Mouse (Mus musculus): ENCODE measurements around the gene Zdhhc14. TPM values are rescaled to one million over a fixed set of nuclear protein-coding genes. Genes with fewer than 3 reads are reported as not detected.
A peak's percentile ranks its signal among the peaks of the same experiment; 100 is the strongest.

Zdhhc14 gene
- polyA plus RNA-seq, 1 experiment from 2014 or later = 1.6 TPM

DNA sequence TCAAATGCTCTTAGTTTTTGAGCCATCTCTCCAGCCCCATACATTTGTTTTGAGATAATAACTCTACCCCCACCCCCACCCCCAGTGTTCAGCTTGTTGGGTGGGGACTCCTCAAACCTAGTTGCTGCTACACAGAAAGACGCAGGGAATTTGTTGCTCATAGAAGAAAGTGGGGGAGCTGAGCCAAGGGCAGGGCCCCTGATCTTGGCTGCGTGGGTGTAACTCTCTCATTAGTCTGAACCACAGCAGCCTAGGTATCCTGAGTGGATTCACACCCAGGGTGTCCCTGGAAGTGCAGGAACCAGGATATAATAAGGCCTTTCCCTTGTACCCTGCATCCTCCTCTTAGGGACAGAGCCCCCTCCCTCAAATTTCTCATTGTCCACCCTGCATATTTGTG, 142.9 kb downstream of the Zdhhc14 start:
- Histone ChIP-seq H3K4me3 (ENCODE audit: low read depth, low read length) (no peak overlapping the region), H3K9me3 (ENCODE audit: low read depth, low read length) (no peaks in the 10 kb centered on the region), H3K4me2 (no peak overlapping the region), H3K9ac (no peak overlapping the region), H3K27ac (ENCODE audit: low read depth) (no peak overlapping the region), H3K36me3 (ENCODE audit: insufficient read depth) (no peaks in the 10 kb centered on the region), H3K27me3 (ENCODE audit: insufficient read depth, low read length) (no peaks in the 10 kb centered on the region), H3K4me1 (ENCODE audit: insufficient read depth) (no peaks in the 10 kb centered on the region)
- ATAC-seq (ENCODE audit: insufficient read depth) (no peak), DNase-seq (no peak)
- 71% methylated on average over 2 of the region's 2 CpGs for WGBS
- no peak for TF ChIP-seq CTCF (IDR thresholded peaks at IDR 0.05; ENCODE audit: low read depth)

DNA sequence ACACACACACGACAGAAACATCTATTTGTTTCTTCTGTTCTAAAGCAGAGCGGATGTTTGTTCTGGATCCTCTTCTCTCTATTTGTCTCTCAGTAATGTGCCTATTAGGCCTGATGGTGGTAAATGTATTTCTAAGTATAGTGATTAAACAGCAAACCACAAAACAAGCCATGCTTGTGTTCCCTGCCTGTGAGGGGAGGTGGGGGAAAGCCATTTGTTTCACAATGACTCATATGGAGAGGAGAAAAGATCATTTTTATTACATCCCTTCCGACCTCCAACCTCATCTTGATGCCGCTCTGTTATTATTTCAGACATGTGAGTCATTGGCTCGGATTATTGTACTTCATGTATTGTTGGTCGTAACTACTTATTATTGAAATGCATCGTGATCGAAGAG, 149.1 kb downstream of the Zdhhc14 start:
- no peak overlapping the region for H3K4me2 ChIP-seq
- no peak for ATAC-seq (ENCODE audit: insufficient read depth)
- no peaks in the 10 kb centered on the region for H3K27me3 ChIP-seq (ENCODE audit: insufficient read depth, low read length)
- no peak overlapping the region for H3K4me3 ChIP-seq (ENCODE audit: low read depth, low read length)
- no peaks in the 10 kb centered on the region for H3K9me3 ChIP-seq (ENCODE audit: low read depth, low read length)
- H3K9ac ChIP-seq = no peak overlapping the region
- no peak for TF ChIP-seq CTCF (IDR thresholded peaks at IDR 0.05; ENCODE audit: low read depth)
- H3K4me1 ChIP-seq (ENCODE audit: insufficient read depth) = no peaks in the 10 kb centered on the region
- no peak for DNase-seq
- 83% methylated on average over 8 of the region's 8 CpGs for WGBS
- no peaks in the 10 kb centered on the region for H3K36me3 ChIP-seq (ENCODE audit: insufficient read depth)
- no peak overlapping the region for H3K27ac ChIP-seq (ENCODE audit: low read depth)

DNA sequence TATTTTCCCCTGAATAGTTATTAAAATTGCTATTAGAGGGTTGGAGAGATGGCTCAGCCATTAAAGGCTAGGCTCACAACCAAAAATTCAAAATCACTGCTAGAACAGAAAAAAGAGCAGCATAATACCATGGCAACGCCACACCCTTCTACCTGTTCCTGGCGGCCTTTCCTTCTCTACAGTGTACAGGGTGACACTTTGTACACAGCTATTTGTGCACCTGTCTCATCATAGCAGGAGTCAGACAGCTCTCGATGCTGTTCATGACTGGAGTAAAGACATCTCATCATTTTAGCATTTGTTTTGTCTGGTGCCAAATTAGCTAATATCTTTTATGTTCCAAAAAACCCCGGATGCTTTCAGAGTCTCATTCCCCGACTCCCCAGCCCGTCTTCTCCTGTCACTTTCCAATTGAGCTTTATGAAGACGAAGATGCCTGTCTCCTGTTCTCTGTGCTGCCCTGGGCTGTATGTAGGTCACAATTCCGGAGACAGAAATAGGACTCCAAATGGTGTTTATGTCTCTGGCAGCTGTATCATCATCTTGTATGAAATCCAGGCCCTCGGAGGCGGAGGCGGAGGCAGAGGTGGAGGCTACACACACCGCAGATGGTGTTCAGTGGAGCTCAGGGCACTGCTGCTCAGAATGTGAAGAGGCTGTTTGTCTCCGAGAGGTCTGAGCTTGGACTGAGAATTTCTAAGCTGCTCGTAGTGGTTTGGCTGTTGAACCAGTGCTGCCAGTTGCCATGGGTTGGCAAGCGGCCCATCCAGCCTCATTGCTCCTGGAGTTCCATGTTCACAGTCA, 150.8 kb downstream of the Zdhhc14 start:
- Histone ChIP-seq H3K27ac (ENCODE audit: low read depth) (no peak overlapping the region), H3K9ac (no peak overlapping the region), H3K36me3 (ENCODE audit: insufficient read depth) (no peaks in the 10 kb centered on the region), H3K9me3 (ENCODE audit: low read depth, low read length) (no peaks in the 10 kb centered on the region), H3K4me1 (ENCODE audit: insufficient read depth) (no peaks in the 10 kb centered on the region), H3K4me2 (no peak overlapping the region), H3K4me3 (ENCODE audit: low read depth, low read length) (no peak overlapping the region), H3K27me3 (ENCODE audit: insufficient read depth, low read length) (no peaks in the 10 kb centered on the region)
- no peak for TF ChIP-seq CTCF (IDR thresholded peaks at IDR 0.05; ENCODE audit: low read depth)
- no peak; the same call in 1 of the 2 replicates for ATAC-seq (ENCODE audit: insufficient read depth)
- WGBS = 47% methylated on average over 15 of the region's 15 CpGs
- peak; percentile 34 for DNase-seq

DNA sequence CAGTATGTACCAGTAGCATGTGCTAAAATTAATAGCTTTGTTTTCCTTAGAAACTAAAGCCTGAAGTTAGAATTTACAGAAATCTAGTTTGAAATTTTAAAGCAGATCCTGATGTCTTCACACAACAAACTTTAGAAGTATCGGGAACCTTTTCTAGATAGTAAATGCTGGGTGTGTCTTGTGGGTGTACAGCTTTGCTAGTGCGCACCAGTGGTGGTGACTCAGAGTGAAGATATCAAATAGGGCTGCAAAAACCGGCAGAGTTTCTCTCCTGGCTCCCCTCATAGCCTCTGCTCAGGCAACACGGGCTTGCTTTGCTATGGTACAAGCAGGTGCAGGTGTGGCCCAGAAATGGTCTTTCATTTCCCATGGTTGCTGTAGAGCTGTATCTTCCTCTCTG, 157.8 kb downstream of the Zdhhc14 start:
- Histone ChIP-seq H3K4me3 (ENCODE audit: low read depth, low read length) (no peak overlapping the region), H3K27me3 (ENCODE audit: insufficient read depth, low read length) (no peaks in the 10 kb centered on the region), H3K36me3 (ENCODE audit: insufficient read depth) (no peaks in the 10 kb centered on the region), H3K9me3 (ENCODE audit: low read depth, low read length) (no peaks in the 10 kb centered on the region), H3K4me2 (no peak overlapping the region), H3K4me1 (ENCODE audit: insufficient read depth) (no peaks in the 10 kb centered on the region), H3K27ac (ENCODE audit: low read depth) (no peak overlapping the region), H3K9ac (no peak overlapping the region)
- WGBS = 83% methylated on average over 4 of the region's 4 CpGs
- TF ChIP-seq CTCF (IDR thresholded peaks at IDR 0.05; ENCODE audit: low read depth) = no peak
- no peak for DNase-seq
- ATAC-seq (ENCODE audit: insufficient read depth) = no peak

DNA sequence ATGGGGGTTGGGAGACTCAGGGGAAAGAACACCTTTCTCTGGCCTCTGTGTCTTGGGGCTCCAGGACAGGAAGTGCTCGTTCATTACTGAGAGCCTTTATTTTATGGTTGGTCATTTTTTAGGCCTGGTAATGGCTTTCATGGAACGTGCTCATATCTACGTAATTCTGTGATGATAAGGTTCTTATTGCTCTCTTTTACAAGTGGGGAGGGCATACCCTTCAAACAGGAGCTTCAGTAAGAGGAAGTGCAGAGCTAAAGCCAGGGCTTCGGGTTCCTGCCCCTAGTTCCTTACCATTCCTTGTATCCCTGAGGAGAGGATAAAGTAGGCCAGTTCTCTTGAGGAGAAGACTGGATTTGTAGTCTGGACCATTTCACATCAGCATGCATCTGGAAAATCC, 158.3 kb downstream of the Zdhhc14 start:
- 58% methylated on average over 4 of the region's 4 CpGs for WGBS
- Histone ChIP-seq H3K9ac (no peak overlapping the region), H3K4me1 (ENCODE audit: insufficient read depth) (no peaks in the 10 kb centered on the region), H3K9me3 (ENCODE audit: low read depth, low read length) (no peaks in the 10 kb centered on the region), H3K4me3 (ENCODE audit: low read depth, low read length) (no peak overlapping the region), H3K27me3 (ENCODE audit: insufficient read depth, low read length) (no peaks in the 10 kb centered on the region), H3K27ac (ENCODE audit: low read depth) (no peak overlapping the region), H3K36me3 (ENCODE audit: insufficient read depth) (no peaks in the 10 kb centered on the region), H3K4me2 (no peak overlapping the region)
- no peak for DNase-seq
- no peak for TF ChIP-seq CTCF (IDR thresholded peaks at IDR 0.05; ENCODE audit: low read depth)
- no peak for ATAC-seq (ENCODE audit: insufficient read depth)

DNA sequence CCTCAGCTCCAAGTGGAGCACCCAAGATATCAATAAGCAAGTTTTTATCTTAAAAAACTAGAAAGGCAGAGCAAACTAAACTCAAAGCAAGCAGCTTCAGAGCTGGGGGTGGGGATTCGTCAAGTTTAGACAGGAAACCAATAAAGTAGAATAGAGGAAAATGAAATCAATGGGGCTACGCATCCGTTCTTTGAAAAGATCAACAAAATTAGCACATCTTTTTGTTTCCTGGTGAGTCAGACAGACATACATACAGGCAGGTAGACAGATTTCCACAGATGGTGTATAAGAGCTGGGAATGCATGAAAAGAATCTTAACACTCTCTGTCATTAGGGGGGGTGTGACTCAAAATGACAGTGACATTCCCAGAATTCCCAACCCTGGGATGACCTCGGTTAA, 159.2 kb downstream of the Zdhhc14 start:
- Histone ChIP-seq H3K36me3 (ENCODE audit: insufficient read depth) (no peaks in the 10 kb centered on the region), H3K4me1 (ENCODE audit: insufficient read depth) (no peaks in the 10 kb centered on the region), H3K27ac (ENCODE audit: low read depth) (no peak overlapping the region), H3K4me2 (no peak overlapping the region), H3K4me3 (ENCODE audit: low read depth, low read length) (no peak overlapping the region), H3K27me3 (ENCODE audit: insufficient read depth, low read length) (no peaks in the 10 kb centered on the region), H3K9me3 (ENCODE audit: low read depth, low read length) (no peaks in the 10 kb centered on the region), H3K9ac (no peak overlapping the region)
- TF ChIP-seq CTCF (IDR thresholded peaks at IDR 0.05; ENCODE audit: low read depth) = no peak
- DNase-seq (no peak), ATAC-seq (ENCODE audit: insufficient read depth) (no peak)
- 77% methylated on average over 4 of the region's 4 CpGs for WGBS

DNA sequence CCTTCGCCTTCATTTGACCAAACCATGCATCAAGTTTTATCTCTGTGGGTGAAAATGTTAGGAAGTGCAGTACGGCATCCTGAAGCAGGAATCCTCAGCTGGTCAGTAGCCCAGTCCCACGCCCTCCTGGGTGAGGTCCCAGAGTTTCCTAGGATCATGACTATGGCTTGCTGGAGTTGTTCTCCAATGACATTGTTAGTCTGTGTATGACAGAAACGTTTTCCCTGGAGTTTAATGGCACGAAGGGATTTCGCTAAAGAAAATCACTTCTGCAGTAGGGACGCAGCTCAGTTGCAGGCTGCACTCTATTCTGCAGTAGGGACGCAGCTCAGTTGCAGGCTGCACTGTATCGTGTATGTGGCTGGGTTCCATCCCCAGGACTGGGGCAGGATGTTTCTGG, 161.6 kb downstream of the Zdhhc14 start:
- Histone ChIP-seq H3K9me3 (ENCODE audit: low read depth, low read length) (no peaks in the 10 kb centered on the region), H3K27ac (ENCODE audit: low read depth) (no peak overlapping the region), H3K4me2 (no peak overlapping the region), H3K27me3 (ENCODE audit: insufficient read depth, low read length) (no peaks in the 10 kb centered on the region), H3K9ac (no peak overlapping the region), H3K4me1 (ENCODE audit: insufficient read depth) (no peaks in the 10 kb centered on the region), H3K36me3 (ENCODE audit: insufficient read depth) (no peaks in the 10 kb centered on the region), H3K4me3 (ENCODE audit: low read depth, low read length) (no peak overlapping the region)
- 78% methylated on average over 9 of the region's 9 CpGs for WGBS
- ATAC-seq (ENCODE audit: insufficient read depth) (no peak), DNase-seq (no peak)
- no peak for TF ChIP-seq CTCF (IDR thresholded peaks at IDR 0.05; ENCODE audit: low read depth)

All from lung, embryonic 14.5 days (tissue).